Mouse (Mus musculus) megakaryocyte, embryonic 14.5 days (primary cell): ENCODE results near the gene Fto.

Source experiments
- FLI1 ChIP-seq: IDR thresholded peaks from 2 replicates; pipeline ENCODE4 v1.6.1; 2012; ENCODE audit warnings: low read length, inconsistent platforms, mixed read lengths
- GATA1 ChIP-seq: IDR thresholded peaks from 3 replicates; pipeline ENCODE4 v1.6.1; 2012; ENCODE audit warnings: mixed read lengths, low read length, inconsistent platforms, borderline replicate concordance

GRCm38 (mm10) chr8:91424491-91425074, 111.3 kb downstream of the Fto start:
- TF ChIP-seq GATA1: no peak
- TF ChIP-seq FLI1: no peak
